Mouse (Mus musculus): ENCODE results near the gene Kcnk5.
A peak's percentile ranks its signal among the peaks of the same experiment; 100 is the strongest.

Gene Kcnk5

GRCm38 (mm10) chr14:20181466-20181921 is at the start of gene Kcnk5:
Gene Kcnk5, minus strand, starts transcription at chr14:20181809.
- peak; percentile 73 for DNase-seq (ENCODE audit: low spot score)

DNA sequence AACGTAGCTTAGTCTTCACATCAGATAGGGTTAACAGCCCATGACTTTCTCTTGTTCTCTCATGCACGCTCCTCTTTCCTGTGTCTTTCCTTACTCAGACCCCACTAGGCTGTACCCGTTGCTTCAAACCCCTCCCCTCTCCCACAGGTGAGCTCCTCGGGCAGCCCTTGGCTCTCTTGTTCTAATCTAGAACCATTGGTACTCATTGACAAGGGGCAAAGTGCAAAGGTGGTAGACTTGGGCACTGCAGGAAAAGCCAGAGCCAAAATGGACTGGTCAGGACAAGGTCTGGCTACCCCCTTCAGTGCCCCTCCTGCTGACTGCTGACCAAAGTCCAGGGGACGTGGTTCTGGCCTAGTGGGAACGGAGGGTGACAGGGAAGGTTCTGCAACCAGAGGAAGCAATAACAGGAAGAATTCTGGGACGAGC is 48.5 kb upstream of the Kcnk5 start:
- no peak for DNase-seq (ENCODE audit: low spot score)

DNA sequence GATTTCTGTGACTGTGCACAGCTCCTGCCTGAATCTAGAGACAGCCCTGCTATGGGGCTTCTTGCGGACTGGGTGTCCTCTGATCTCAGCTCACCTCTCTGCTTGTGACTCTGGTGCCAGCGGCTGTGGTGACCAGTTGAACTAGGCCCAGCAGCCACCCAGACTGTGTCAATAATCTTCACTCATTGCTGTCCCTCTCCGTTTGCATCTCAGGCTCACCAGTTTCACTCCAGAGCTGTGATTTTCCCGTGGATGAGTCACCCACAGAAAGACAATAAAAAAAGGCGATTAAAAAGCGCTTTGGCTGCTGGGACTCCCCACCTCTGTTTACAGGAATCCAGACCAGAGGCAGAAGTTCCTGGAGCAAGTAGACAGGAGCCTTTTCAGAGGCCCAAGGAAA is 47.8 kb upstream of the Kcnk5 start:
- DNase-seq (ENCODE audit: low spot score), result no peak

DNA sequence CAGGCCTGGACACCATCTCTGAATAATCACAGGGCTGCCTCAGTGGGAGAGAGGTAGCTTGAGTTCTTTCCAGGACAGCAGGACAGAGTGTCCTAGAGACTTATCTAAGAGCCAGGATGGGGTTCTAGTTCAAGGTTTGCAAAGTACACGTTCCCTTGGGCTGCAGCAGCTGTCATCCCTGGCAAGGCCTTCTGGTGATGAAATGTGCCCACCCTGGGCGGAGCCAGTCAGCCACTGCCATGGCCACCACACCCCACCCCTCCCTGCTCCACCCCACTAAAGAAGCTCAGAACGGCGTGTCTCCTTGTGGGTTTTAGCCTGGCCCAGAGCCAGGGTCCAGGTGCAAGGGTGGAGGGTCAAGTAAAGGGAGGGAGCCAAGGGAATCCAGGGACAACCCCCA is 46.7 kb upstream of the Kcnk5 start:
- no peak for DNase-seq (ENCODE audit: low spot score)

DNA sequence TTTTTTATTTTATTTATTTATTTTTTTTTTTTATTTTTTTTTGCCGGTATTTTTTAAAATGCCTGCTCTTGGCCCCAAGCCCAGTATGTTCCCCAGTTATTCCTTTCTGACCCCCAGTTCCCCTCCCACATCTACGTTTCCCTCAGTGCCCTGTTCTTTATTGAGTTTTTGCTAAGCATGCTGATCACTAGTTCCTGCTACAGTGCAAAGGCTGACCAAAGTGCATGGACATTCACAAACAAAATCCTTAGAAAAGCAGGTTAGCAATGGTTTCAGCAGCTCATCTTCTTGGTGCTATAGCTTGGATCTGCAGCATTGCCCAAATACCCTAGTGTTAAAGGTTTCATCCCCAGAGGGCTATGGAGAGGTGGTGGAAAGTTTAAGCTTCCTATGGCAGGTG is 45.4 kb upstream of the Kcnk5 start:
- no peak for DNase-seq (ENCODE audit: low spot score)

DNA sequence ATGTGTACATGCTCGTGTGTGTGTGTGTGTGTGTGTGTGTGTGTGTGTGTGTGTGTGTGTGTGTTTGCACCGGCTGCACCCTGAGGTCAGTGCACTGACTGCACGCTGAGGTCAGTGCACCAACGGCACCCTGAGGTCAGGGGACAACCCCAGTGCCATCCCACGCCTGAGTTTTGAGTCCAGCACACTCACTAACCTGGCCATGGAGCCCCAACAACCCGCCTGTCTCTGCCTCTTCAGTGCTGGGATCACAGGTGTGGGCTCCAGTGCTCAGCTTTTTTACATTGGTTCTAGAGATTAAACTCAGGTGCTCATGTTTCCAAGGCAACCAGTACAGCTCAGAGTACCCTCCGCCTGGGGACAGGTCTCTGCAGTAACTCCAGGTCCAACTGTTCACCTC is 44.9 kb upstream of the Kcnk5 start:
- DNase-seq (ENCODE audit: low spot score), result no peak

GRCm38 (mm10) chr14:20225525-20225924 is 43.9 kb upstream of the Kcnk5 start:
- no peak for DNase-seq (ENCODE audit: low spot score)

GRCm38 (mm10) chr14:20224576-20225218 is 43.1 kb upstream of the Kcnk5 start:
- DNase-seq (ENCODE audit: low spot score), result no peak

GRCm38 (mm10) chr14:20224163-20224562 is 42.6 kb upstream of the Kcnk5 start:
- DNase-seq (ENCODE audit: low spot score), result no peak

DNA sequence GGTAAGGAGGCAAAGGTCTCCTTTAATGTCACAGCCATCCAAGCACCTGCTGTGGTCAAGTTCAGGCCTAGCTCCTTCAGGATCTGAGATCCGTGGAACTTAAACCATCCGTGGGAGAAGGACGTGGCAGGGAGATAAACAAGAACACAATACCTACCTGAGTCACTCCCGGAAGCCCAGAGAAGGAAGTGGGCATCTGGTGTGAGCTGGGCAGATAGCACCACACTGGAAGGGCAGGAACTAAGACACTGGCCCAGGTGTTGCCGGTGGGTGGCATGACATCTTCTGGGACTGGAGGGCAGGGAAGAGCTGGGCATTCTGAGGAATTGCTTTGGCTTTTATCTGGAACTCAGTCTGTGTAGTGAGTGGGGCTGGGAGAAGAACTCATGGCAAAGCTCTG is 41.6 kb upstream of the Kcnk5 start:
- no peak for DNase-seq (ENCODE audit: low spot score)

- no peak for DNase-seq (ENCODE audit: low spot score)
Measured at GRCm38 (mm10) chr14:20221083-20221482, 39.5 kb upstream of the Kcnk5 start.

GRCm38 (mm10) chr14:20219849-20220248 is 38.2 kb upstream of the Kcnk5 start:
- no peak for DNase-seq (ENCODE audit: low spot score)

- no peak for DNase-seq (ENCODE audit: low spot score)
Measured at GRCm38 (mm10) chr14:20217299-20217864, 35.8 kb upstream of the Kcnk5 start.

- no peak for DNase-seq (ENCODE audit: low spot score)
Measured at GRCm38 (mm10) chr14:20216561-20217298, 35.1 kb upstream of the Kcnk5 start.

DNA sequence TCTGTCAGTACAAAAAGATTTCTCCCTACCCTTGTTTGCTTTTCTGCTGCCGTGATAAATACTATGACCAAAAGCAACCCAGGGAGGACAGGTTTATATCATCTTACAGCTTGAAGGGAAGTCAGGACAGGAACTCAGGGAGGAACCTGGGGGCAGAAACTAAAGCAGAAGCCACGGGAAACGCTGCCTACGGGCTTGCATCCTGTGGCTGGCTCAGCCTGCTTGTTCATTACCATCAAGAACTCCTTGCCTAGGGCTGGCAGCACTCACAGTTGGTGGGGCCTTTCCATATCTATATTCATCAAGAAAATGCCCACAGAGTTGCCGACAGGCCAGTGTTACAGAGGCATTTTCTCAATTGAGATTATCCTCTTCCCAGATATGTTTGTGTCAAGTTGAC is 34.2 kb upstream of the Kcnk5 start:
- DNase-seq (ENCODE audit: low spot score), result no peak

DNA sequence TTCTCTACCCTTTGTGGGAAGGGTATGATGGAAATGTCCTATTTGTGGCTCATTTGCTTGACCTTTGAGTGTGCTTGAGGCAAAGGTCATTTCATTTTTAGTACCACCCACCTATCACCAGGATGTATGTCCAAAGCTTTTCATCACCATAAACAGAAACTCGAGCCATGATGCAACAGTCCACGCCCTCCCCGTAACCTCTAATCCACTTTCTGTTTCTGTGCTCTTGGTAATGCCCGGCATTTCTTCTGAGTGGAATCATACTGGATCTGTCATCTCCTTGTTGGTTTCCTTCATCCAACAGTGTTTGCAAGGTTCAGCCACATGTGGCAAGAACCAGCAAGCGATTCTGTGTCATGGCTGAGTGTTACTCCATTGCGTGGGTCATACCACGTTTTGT is 32.5 kb upstream of the Kcnk5 start:
- DNase-seq (ENCODE audit: low spot score), result no peak

- no peak for DNase-seq (ENCODE audit: low spot score)
Measured at GRCm38 (mm10) chr14:20211754-20212601, 30.4 kb upstream of the Kcnk5 start.

- no peak for DNase-seq (ENCODE audit: low spot score)
Measured at GRCm38 (mm10) chr14:20209926-20210325, 28.3 kb upstream of the Kcnk5 start.

DNA sequence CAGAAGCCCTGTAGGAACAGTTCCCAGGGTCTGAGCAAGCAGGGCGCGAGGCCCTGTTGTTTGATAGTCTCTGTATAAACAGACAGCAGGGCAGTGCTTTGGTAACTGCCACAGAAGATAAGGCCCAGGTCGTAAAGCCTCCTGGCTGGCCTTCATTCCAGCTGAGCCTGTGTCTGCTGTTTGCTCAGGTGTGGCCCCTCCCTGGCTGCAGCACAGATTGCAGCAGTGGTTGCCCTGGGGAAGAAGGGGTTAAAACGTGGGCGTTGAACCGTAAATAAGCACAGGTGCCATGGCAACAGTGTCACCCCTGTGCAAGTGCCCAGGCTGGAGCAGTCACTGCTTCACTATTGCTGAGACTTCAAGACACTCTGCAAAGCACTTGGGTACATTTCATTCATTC is 26.8 kb upstream of the Kcnk5 start:
- DNase-seq (ENCODE audit: low spot score), result no peak

DNA sequence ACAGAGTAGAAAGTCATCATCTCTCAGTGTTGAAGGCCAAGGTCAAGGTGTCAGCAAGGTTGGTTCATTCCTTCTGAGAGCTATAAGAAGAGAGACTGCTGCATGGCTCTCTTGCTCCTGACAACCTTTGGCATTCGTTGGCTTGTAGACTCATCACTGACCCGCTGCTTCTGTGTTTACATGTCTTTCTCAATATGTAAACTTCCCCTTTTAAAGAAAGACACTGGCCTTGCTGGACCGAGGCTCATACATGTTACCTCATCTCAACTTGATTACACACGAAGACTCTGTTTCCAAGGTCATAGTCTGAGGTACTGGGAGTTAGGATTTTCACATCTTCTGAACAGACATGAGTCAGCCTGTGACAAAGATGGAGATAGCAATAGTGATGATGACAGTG is 24.1 kb upstream of the Kcnk5 start:
- DNase-seq (ENCODE audit: low spot score), result no peak

GRCm38 (mm10) chr14:20203301-20203700 is 21.7 kb upstream of the Kcnk5 start:
- DNase-seq (ENCODE audit: low spot score), result no peak

DNA sequence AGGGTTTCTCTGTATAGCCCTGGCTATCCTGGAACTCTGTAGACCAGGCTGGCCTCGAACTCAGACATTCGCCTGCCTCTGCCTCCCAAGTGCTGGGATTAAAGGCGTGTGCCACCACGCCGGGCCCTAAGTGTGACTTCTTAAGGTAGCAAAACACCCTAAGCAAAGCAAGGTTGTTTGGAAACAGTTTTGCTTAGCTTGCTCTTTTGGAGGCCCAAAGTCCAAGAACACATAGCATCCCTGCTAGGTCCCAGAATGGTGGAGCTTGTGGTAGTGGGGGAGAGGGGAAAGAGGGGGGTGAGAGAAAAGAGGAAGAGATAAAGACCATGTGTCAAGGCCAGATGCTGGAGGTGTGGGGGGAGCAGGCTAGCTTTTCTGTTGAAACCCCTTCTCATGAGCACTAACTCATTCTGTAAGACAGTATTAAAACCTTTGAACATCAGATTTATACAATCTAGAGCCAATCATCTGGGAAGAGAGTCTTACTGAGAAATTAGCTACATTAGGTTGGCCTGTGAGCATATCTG is 21.1 kb upstream of the Kcnk5 start:
- no peak for DNase-seq (ENCODE audit: low spot score)

Data from ovary, postnatal 10 days (tissue).